ENCODE assay signal across 29 mouse cellular contexts in the genomic region with DNA sequence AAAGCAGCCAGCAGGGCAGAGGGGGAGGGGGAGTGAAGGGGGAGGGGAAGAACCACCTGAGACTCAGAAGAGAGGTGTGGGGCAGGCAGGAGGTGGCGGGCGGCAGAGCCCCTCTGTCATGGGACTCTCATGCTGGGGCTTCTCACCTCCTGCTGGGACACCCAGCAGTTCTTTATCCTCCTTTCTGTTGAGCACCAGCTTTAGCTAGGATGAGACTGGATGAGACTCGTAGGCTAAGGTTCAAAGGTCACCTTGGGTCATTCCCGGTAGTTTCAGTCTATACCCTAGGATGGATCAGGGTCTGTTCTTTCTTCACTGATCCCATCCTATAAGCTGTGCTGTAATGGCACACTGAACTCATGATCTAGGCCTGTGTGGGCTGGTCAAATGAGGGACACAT. TPM values are rescaled to one million over a fixed set of nuclear protein-coding genes. Genes with fewer than 3 reads are reported as not detected.
DNase-seq lines count a peak whose midpoint lies in the region; ATAC-seq and TF ChIP-seq lines count a peak whose summit lies in the region.
"Had no signal": no experiment of that assay in that cellular context is flagged by ENCODE, and none has a peak within 500 bp of the region (broad histone marks: within the 10 kb centered on the region; RNA-seq: fewer than 3 reads in every experiment).

No protein-coding gene starts in this region.

- no peaks in the 10 kb centered on the region for H3K27me3 ChIP-seq in hindbrain, postnatal 0 days (ENCODE audit: insufficient read depth, low read length)
- no peaks in the 10 kb centered on the region for H3K27me3 ChIP-seq in hindbrain, embryonic 10.5 days (ENCODE audit: insufficient read depth, poor library complexity, severe bottlenecking)
- H3K27me3 ChIP-seq in liver, postnatal 0 days (ENCODE audit: insufficient read depth, low read length), result 0 out of 2 replicates have a peak, but pooled peaks cover under 1% of the 10 kb centered on the region
- no peaks in the 10 kb centered on the region for H3K27me3 ChIP-seq in stomach, postnatal 0 days (ENCODE audit: control insufficient read depth, insufficient read depth, low read length)
- H3K27me3 ChIP-seq: embryonic facial prominence, embryonic 12.5 days; embryonic facial prominence, embryonic 15.5 days; forebrain, embryonic 12.5 days; forebrain, embryonic 15.5 days; heart, embryonic 12.5 days; hindbrain, embryonic 13.5 days had no signal

- H3K36me3 ChIP-seq in hindbrain, postnatal 0 days (ENCODE audit: insufficient read depth, low read length), result no peaks in the 10 kb centered on the region
- H3K36me3 ChIP-seq in hindbrain, embryonic 10.5 days, result no peaks in the 10 kb centered on the region
- no peaks in the 10 kb centered on the region for H3K36me3 ChIP-seq in liver, postnatal 0 days (replicated peaks; ENCODE audit: insufficient read depth, low read length)
- H3K36me3 ChIP-seq in stomach, postnatal 0 days (ENCODE audit: control insufficient read depth, insufficient read depth, low read length), result no peaks in the 10 kb centered on the region
- H3K36me3 ChIP-seq: embryonic facial prominence, embryonic 12.5 days; embryonic facial prominence, embryonic 15.5 days; forebrain, embryonic 12.5 days; forebrain, embryonic 15.5 days; heart, embryonic 12.5 days; hindbrain, embryonic 13.5 days had no signal

- no peak for TF ChIP-seq EP300 in liver, postnatal 0 days (IDR thresholded peaks at IDR 0.05; ENCODE audit: low read depth)
- no peak for TF ChIP-seq EP300 in stomach, postnatal 0 days (optimal IDR thresholded peaks at IDR 0.05)

- 65% methylated on average over 4 of the region's 4 CpGs for WGBS in hindbrain, postnatal 0 days
- WGBS in hindbrain, embryonic 10.5 days, result 48% methylated on average over 4 of the region's 4 CpGs
- WGBS in liver, postnatal 0 days (ENCODE audit: insufficient replicate concordance), result 70% methylated on average over 2 of the region's 4 CpGs
- WGBS in stomach, postnatal 0 days, result 66% methylated on average over 4 of the region's 4 CpGs

- no peak overlapping the region for H3K27ac ChIP-seq in hindbrain, postnatal 0 days
- no peak overlapping the region for H3K27ac ChIP-seq in hindbrain, embryonic 10.5 days
- H3K27ac ChIP-seq in liver, postnatal 0 days (ENCODE audit: low read depth), result no peak overlapping the region
- H3K27ac ChIP-seq in stomach, postnatal 0 days (replicated peaks), result no peak overlapping the region
- H3K27ac ChIP-seq: embryonic facial prominence, embryonic 12.5 days; embryonic facial prominence, embryonic 15.5 days; forebrain, embryonic 12.5 days; forebrain, embryonic 15.5 days; hindbrain, embryonic 13.5 days had no signal

- H3K4me2 ChIP-seq in hindbrain, postnatal 0 days (ENCODE audit: low read depth, low read length), result no peak overlapping the region
- H3K4me2 ChIP-seq in liver, postnatal 0 days (ENCODE audit: low read depth, low read length), result no peak overlapping the region
- no peak overlapping the region for H3K4me2 ChIP-seq in stomach, postnatal 0 days (replicated peaks; ENCODE audit: low read depth)
- H3K4me2 ChIP-seq: embryonic facial prominence, embryonic 12.5 days; embryonic facial prominence, embryonic 15.5 days; forebrain, embryonic 12.5 days; forebrain, embryonic 15.5 days; heart, embryonic 12.5 days; hindbrain, embryonic 13.5 days had no signal

- no peaks in the 10 kb centered on the region for H3K9me3 ChIP-seq in hindbrain, postnatal 0 days (ENCODE audit: low read length)
- no peaks in the 10 kb centered on the region for H3K9me3 ChIP-seq in hindbrain, embryonic 10.5 days
- no peaks in the 10 kb centered on the region for H3K9me3 ChIP-seq in liver, postnatal 0 days (ENCODE audit: low read length)
- no peaks in the 10 kb centered on the region for H3K9me3 ChIP-seq in stomach, postnatal 0 days (ENCODE audit: control insufficient read depth, low read length)
- H3K9me3 ChIP-seq: embryonic facial prominence, embryonic 12.5 days; embryonic facial prominence, embryonic 15.5 days; forebrain, embryonic 12.5 days; forebrain, embryonic 15.5 days; heart, embryonic 12.5 days; hindbrain, embryonic 13.5 days had no signal

- no peak for TF ChIP-seq CTCF in hindbrain, postnatal 0 days (IDR thresholded peaks at IDR 0.05; ENCODE audit: low read depth)
- TF ChIP-seq CTCF in liver, postnatal 0 days (IDR thresholded peaks at IDR 0.05; ENCODE audit: low read depth), result no peak
- TF ChIP-seq CTCF in stomach, postnatal 0 days (IDR thresholded peaks at IDR 0.05; ENCODE audit: low read depth), result no peak

- DNase-seq in hindbrain, postnatal 0 days (ENCODE audit: low spot score), result no peak
- DNase-seq in hindbrain, embryonic 10.5 days (ENCODE audit: low spot score), result no peak
- peak; percentile 10 for DNase-seq in liver, postnatal 0 days
- DNase-seq in liver (no peak), ZHBTc4 (ENCODE audit: low read depth, low spot score) (peak; percentile 65)
- peak; percentile 9 for DNase-seq in stomach, postnatal 0 days (ENCODE audit: low spot score)
- no peak for DNase-seq in right cerebral cortex, postnatal 4 days
- DNase-seq: adrenal gland, postnatal 10 days; adrenal gland, postnatal 36 days; cerebellum, adult 18-20 months; cerebellum, adult 9-10 months; cerebellum, postnatal 14 days; gastrocnemius, postnatal 10 days; gastrocnemius, postnatal 36 days; kidney, adult 11 months had no signal

- ATAC-seq in hindbrain, postnatal 0 days, result 0 out of 2 replicates have a peak, but pooled peaks have one; percentile 10
- ATAC-seq in liver, postnatal 0 days, result no peak
- no peak for ATAC-seq in stomach, postnatal 0 days (ENCODE audit: low FRiP score, low TSS enrichment)
- ATAC-seq: CD4-positive, CD25-positive, alpha-beta regulatory T cell, adult 4 months; forebrain, embryonic 15.5 days; hindbrain, embryonic 16.5 days; inflammation-experienced regulatory T-cells, adult 6 months had no signal

- H3K9ac ChIP-seq in hindbrain, postnatal 0 days (replicated peaks; ENCODE audit: low read length), result no peak overlapping the region
- no peak overlapping the region for H3K9ac ChIP-seq in liver, postnatal 0 days (replicated peaks)
- no peak overlapping the region for H3K9ac ChIP-seq in stomach, postnatal 0 days (ENCODE audit: low read length)
- H3K9ac ChIP-seq: embryonic facial prominence, embryonic 12.5 days; embryonic facial prominence, embryonic 15.5 days; forebrain, embryonic 12.5 days; forebrain, embryonic 15.5 days; heart, embryonic 12.5 days; hindbrain, embryonic 13.5 days had no signal

- H3K4me3 ChIP-seq in hindbrain, postnatal 0 days (ENCODE audit: low read length), result no peak overlapping the region
- H3K4me3 ChIP-seq in hindbrain, embryonic 10.5 days, result no peak overlapping the region
- no peak overlapping the region for H3K4me3 ChIP-seq in liver, postnatal 0 days (ENCODE audit: low read depth, low read length)
- no peak overlapping the region for H3K4me3 ChIP-seq in stomach, postnatal 0 days (ENCODE audit: low read depth, low read length)
- H3K4me3 ChIP-seq: embryonic facial prominence, embryonic 12.5 days; embryonic facial prominence, embryonic 15.5 days; forebrain, embryonic 12.5 days; forebrain, embryonic 15.5 days; heart, embryonic 12.5 days; hindbrain, embryonic 13.5 days had no signal

- H3K4me1 ChIP-seq in hindbrain, postnatal 0 days (ENCODE audit: insufficient read depth, low read length), result no peaks in the 10 kb centered on the region
- peaks cover 16% of the 10 kb centered on the region for H3K4me1 ChIP-seq in hindbrain, embryonic 10.5 days (replicated peaks)
- H3K4me1 ChIP-seq in liver, postnatal 0 days (ENCODE audit: insufficient read depth), result no peaks in the 10 kb centered on the region
- peaks cover 8% of the 10 kb centered on the region; the same call in 1 of the 2 replicates for H3K4me1 ChIP-seq in stomach, postnatal 0 days (replicated peaks; ENCODE audit: control insufficient read depth, insufficient read depth)
- H3K4me1 ChIP-seq: forebrain, embryonic 12.5 days; forebrain, embryonic 15.5 days had no signal

RNA-seq across cellular contexts. Expression of a gene that starts 19.0 kb away (rescaled TPM):
- total RNA-seq in hindbrain, postnatal 0 days (2014; rRNA removed), result 34.9 and 35.1 TPM in 2 replicates
- polyA plus RNA-seq in hindbrain, postnatal 0 days (2015; fragmentation: Nextera tagmentation; extraction: Ambion mirVana), result 15.9 and 16.8 TPM in 2 replicates
- polyA plus RNA-seq in hindbrain, embryonic 10.5 days (2016; fragmentation: Nextera tagmentation; extraction: Ambion mirVana), result 24.7 and 26.8 TPM in 2 replicates
- 9.4 and 9.6 TPM in 2 replicates for polyA plus RNA-seq in liver, postnatal 0 days (2015; fragmentation: Nextera tagmentation; extraction: Ambion mirVana)
- polyA plus RNA-seq in stomach, postnatal 0 days (2015; fragmentation: Nextera tagmentation; extraction: Ambion mirVana), result 17.0 and 19.4 TPM in 2 replicates

RNA-seq across cellular contexts. Expression of a gene that starts 51.6 kb away (rescaled TPM):
- total RNA-seq in hindbrain, postnatal 0 days (2014; rRNA removed), result not detected in 2 replicates
- 0.38 and 0.42 TPM in 2 replicates for polyA plus RNA-seq in hindbrain, postnatal 0 days (2015; fragmentation: Nextera tagmentation; extraction: Ambion mirVana)
- 0.29 TPM in 1 of 2 replicates, not detected in the other for polyA plus RNA-seq in hindbrain, embryonic 10.5 days (2016; fragmentation: Nextera tagmentation; extraction: Ambion mirVana)
- 1.3 and 1.8 TPM in 2 replicates for polyA plus RNA-seq in liver, postnatal 0 days (2015; fragmentation: Nextera tagmentation; extraction: Ambion mirVana)
- 0.63 and 1.0 TPM in 2 replicates for polyA plus RNA-seq in stomach, postnatal 0 days (2015; fragmentation: Nextera tagmentation; extraction: Ambion mirVana)
- total RNA-seq: adrenal gland, postnatal 36 days; gastrocnemius, postnatal 10 days; gastrocnemius, postnatal 36 days; granulocyte monocyte progenitor cell, adult 5-6 weeks; heart, adult 8-10 months; heart, postnatal 25 days; hematopoietic stem cell, adult 5-6 weeks had no signal
- polyA plus RNA-seq: C2C12; embryonic facial prominence, embryonic 15.5 days; forebrain, embryonic 12.5 days; forebrain, embryonic 15.5 days; hindbrain, embryonic 13.5 days; inflammation-experienced regulatory T-cells, adult 6 months had no signal

Comparison
In these comparisons a context has a peak if more than half of its experiments do, and no peak if none do; other contexts are left out.
1. DNase-seq: peak in liver, postnatal 0 days (single experiment), ZHBTc4 (single experiment) and stomach, postnatal 0 days (single experiment); none in hindbrain, postnatal 0 days (single experiment), hindbrain, embryonic 10.5 days (single experiment), liver (single experiment) and right cerebral cortex, postnatal 4 days (single experiment).